In genomic region chr3:101596686-101597085, GRCm38 (mm10) we compare ENCODE assay signal across 9 mouse cellular contexts. TPM values are rescaled to one million over a fixed set of nuclear protein-coding genes. Genes with fewer than 3 reads are reported as not detected.
DNase-seq lines count a peak whose midpoint lies in the region; ATAC-seq and TF ChIP-seq lines count a peak whose summit lies in the region.
"Had no signal": no experiment of that assay in that cellular context is flagged by ENCODE, and none has a peak within 500 bp of the region (broad histone marks: within the 10 kb centered on the region; RNA-seq: fewer than 3 reads in every experiment).

No protein-coding gene starts in this region.

- DNase-seq in embryonic facial prominence, embryonic 10.5 days (ENCODE audit: low spot score), result no peak
- DNase-seq in midbrain, embryonic 10.5 days (ENCODE audit: low spot score), result no peak
- peak; percentile 67 to 75 for DNase-seq in heart, postnatal 10 days
- no peak for DNase-seq in thymus, adult 2 months

- no peak overlapping the region for H3K9ac ChIP-seq in embryonic facial prominence, embryonic 12.5 days
- no peak overlapping the region for H3K9ac ChIP-seq in midbrain, embryonic 12.5 days (replicated peaks)

- no peaks in the 10 kb centered on the region for H3K27me3 ChIP-seq in embryonic facial prominence, embryonic 12.5 days
- H3K27me3 ChIP-seq in embryonic facial prominence, embryonic 10.5 days (replicated peaks; ENCODE audit: low read depth, poor library complexity, severe bottlenecking), result no peaks in the 10 kb centered on the region
- H3K27me3 ChIP-seq in midbrain, embryonic 12.5 days, result peaks cover 38% of the 10 kb centered on the region; the same call in 1 of the 2 replicates
- H3K27me3 ChIP-seq in midbrain, embryonic 10.5 days (ENCODE audit: low read depth, poor library complexity, severe bottlenecking), result peaks cover 9% of the 10 kb centered on the region; the same call in 1 of the 2 replicates
- no peaks in the 10 kb centered on the region for H3K27me3 ChIP-seq in thymus, adult 2 months (ENCODE audit: control insufficient read depth, insufficient read depth, low read length)
- H3K27me3 ChIP-seq: CH12.LX had no signal

- H3K27ac ChIP-seq in embryonic facial prominence, embryonic 12.5 days, result 0 out of 2 replicates have a peak overlapping the region, but pooled peaks have one; percentile 38
- no peak overlapping the region for H3K27ac ChIP-seq in embryonic facial prominence, embryonic 10.5 days (replicated peaks)
- 0 out of 2 replicates have a peak overlapping the region, but pooled peaks have one; percentile 17 for H3K27ac ChIP-seq in midbrain, embryonic 12.5 days (replicated peaks)
- no peak overlapping the region for H3K27ac ChIP-seq in midbrain, embryonic 10.5 days (replicated peaks)
- peak overlapping the region; percentile 82 for H3K27ac ChIP-seq in olfactory bulb, adult 2 months (ENCODE audit: insufficient read depth, low read depth, low read length)
- H3K27ac ChIP-seq in thymus, adult 2 months (ENCODE audit: control insufficient read depth, insufficient read depth, low read length), result no peak overlapping the region

- H3K4me1 ChIP-seq in embryonic facial prominence, embryonic 12.5 days, result peaks cover 55% of the 10 kb centered on the region
- H3K4me1 ChIP-seq in embryonic facial prominence, embryonic 10.5 days, result peaks cover 67% of the 10 kb centered on the region
- H3K4me1 ChIP-seq in midbrain, embryonic 12.5 days, result peaks cover 72% of the 10 kb centered on the region
- peaks cover 78% of the 10 kb centered on the region for H3K4me1 ChIP-seq in midbrain, embryonic 10.5 days
- H3K4me1 ChIP-seq in olfactory bulb, adult 2 months (ENCODE audit: control insufficient read depth, insufficient read depth, low read length), result peaks cover 37% of the 10 kb centered on the region
- peaks cover 19% of the 10 kb centered on the region for H3K4me1 ChIP-seq in thymus, adult 2 months (replicated peaks; ENCODE audit: control insufficient read depth, insufficient read depth, low read length)

- H3K36me3 ChIP-seq in embryonic facial prominence, embryonic 12.5 days, result peaks cover 32% of the 10 kb centered on the region
- peaks cover 43% of the 10 kb centered on the region for H3K36me3 ChIP-seq in embryonic facial prominence, embryonic 10.5 days (replicated peaks)
- peaks cover 12% of the 10 kb centered on the region for H3K36me3 ChIP-seq in midbrain, embryonic 12.5 days
- peaks cover 34% of the 10 kb centered on the region for H3K36me3 ChIP-seq in midbrain, embryonic 10.5 days
- H3K36me3 ChIP-seq in thymus, adult 2 months (ENCODE audit: control insufficient read depth, insufficient read depth, low read length), result peaks cover 36% of the 10 kb centered on the region

- intact Hi-C loops in heart, postnatal 10 days (cut with DNase I), result loop anchor here (2.0 kb wide), 1 partner anchor 44 kb away; no protein-coding TSS in a partner anchor

- no peak for ATAC-seq in embryonic facial prominence, embryonic 12.5 days (ENCODE audit: insufficient number of reproducible peaks, insufficient read depth, low FRiP score, low TSS enrichment)
- ATAC-seq in midbrain, embryonic 12.5 days (ENCODE audit: low FRiP score, low read depth), result no peak
- no peak for ATAC-seq in erythroblast, adult 5-6 weeks (replicated peaks; ENCODE audit: low FRiP score, poor library complexity, severe bottlenecking)

- TF ChIP-seq POLR2A in olfactory bulb, adult 2 months (IDR thresholded peaks at IDR 0.05; ENCODE audit: insufficient read depth, low read depth, low read length), result no peak
- no peak for TF ChIP-seq POLR2A in thymus, adult 2 months (IDR thresholded peaks at IDR 0.05; ENCODE audit: control insufficient read depth, extremely low read depth, insufficient read depth, low read length, poor library complexity)

- H3K9me3 ChIP-seq in embryonic facial prominence, embryonic 12.5 days, result no peaks in the 10 kb centered on the region
- H3K9me3 ChIP-seq in embryonic facial prominence, embryonic 10.5 days, result no peaks in the 10 kb centered on the region
- H3K9me3 ChIP-seq in midbrain, embryonic 12.5 days, result no peaks in the 10 kb centered on the region
- no peaks in the 10 kb centered on the region for H3K9me3 ChIP-seq in midbrain, embryonic 10.5 days (replicated peaks)

- 65% methylated on average over 8 of the region's 8 CpGs for WGBS in embryonic facial prominence, embryonic 12.5 days
- WGBS in embryonic facial prominence, embryonic 10.5 days, result 78% methylated on average over 8 of the region's 8 CpGs
- 64% methylated on average over 8 of the region's 8 CpGs for WGBS in midbrain, embryonic 12.5 days
- 79% methylated on average over 8 of the region's 8 CpGs for WGBS in midbrain, embryonic 10.5 days
- WGBS in olfactory bulb, adult 2 months, result 23% methylated on average over 8 of the region's 8 CpGs
- WGBS in thymus, adult 2 months, result 84% methylated on average over 8 of the region's 8 CpGs

- H3K4me3 ChIP-seq in embryonic facial prominence, embryonic 12.5 days, result no peak overlapping the region
- H3K4me3 ChIP-seq in embryonic facial prominence, embryonic 10.5 days, result no peak overlapping the region
- no peak overlapping the region for H3K4me3 ChIP-seq in midbrain, embryonic 12.5 days
- H3K4me3 ChIP-seq in midbrain, embryonic 10.5 days, result no peak overlapping the region
- H3K4me3 ChIP-seq in olfactory bulb, adult 2 months (ENCODE audit: insufficient read depth, low read depth, low read length), result no peak overlapping the region
- H3K4me3 ChIP-seq in thymus, adult 2 months (ENCODE audit: control insufficient read depth, insufficient read depth, low read length), result no peak overlapping the region

- H3K4me2 ChIP-seq in embryonic facial prominence, embryonic 12.5 days (replicated peaks), result no peak overlapping the region
- no peak overlapping the region for H3K4me2 ChIP-seq in midbrain, embryonic 12.5 days (replicated peaks)

- no peak for TF ChIP-seq CTCF in olfactory bulb, adult 2 months (IDR thresholded peaks at IDR 0.05; ENCODE audit: insufficient read depth, low read depth, low read length)
- TF ChIP-seq CTCF in thymus, adult 2 months (IDR thresholded peaks at IDR 0.05; ENCODE audit: borderline replicate concordance, control insufficient read depth, extremely low read depth, insufficient read depth, low read length, poor library complexity), result no peak

RNA-seq across cellular contexts. Expression of gene Atp1a1, which starts 7.8 kb away (rescaled TPM):
- polyA plus RNA-seq in embryonic facial prominence, embryonic 12.5 days (2016; fragmentation: Nextera tagmentation; extraction: Ambion mirVana), result 59.8 and 66.4 TPM in 2 replicates
- 38.4 and 45.5 TPM in 2 replicates for polyA plus RNA-seq in embryonic facial prominence, embryonic 10.5 days (2016; fragmentation: Nextera tagmentation; extraction: Ambion mirVana)
- polyA plus RNA-seq in midbrain, embryonic 12.5 days (2016; fragmentation: Nextera tagmentation; extraction: Ambion mirVana), result 46.3 and 50.9 TPM in 2 replicates
- polyA plus RNA-seq in midbrain, embryonic 10.5 days (2016; fragmentation: Nextera tagmentation; extraction: Ambion mirVana), result 39.6 and 43.5 TPM in 2 replicates
- total RNA-seq in heart, postnatal 10 days (2021), result 1,000 to 10,000 TPM in 1 of 2 experiments, 100 to 1,000 TPM in 1; 897 to 1,002 TPM
- polyA plus RNA-seq in olfactory bulb, adult 2 months (2012; ENCODE audit: insufficient read depth, insufficient read length, low replicate concordance, missing spikeins), result 138 and 333 TPM in 2 replicates
- 24.4 and 27.4 TPM in 2 replicates for total RNA-seq in erythroblast, adult 5-6 weeks (2015; ENCODE audit: low replicate concordance)
- total RNA-seq in erythroblast, adult 5-6 weeks (2017; ENCODE audit: low replicate concordance), result 36.5 and 36.7 TPM in 2 replicates
- 273 and 288 TPM in 2 replicates for polyA plus RNA-seq in thymus, adult 2 months (2012; rRNA removed)

Comparison
In these comparisons a context has a peak if more than half of its experiments do, and no peak if none do; other contexts are left out.
1. H3K27ac ChIP-seq: peak in embryonic facial prominence, embryonic 12.5 days (single experiment), midbrain, embryonic 12.5 days (single experiment) and olfactory bulb, adult 2 months (single experiment); none in embryonic facial prominence, embryonic 10.5 days (single experiment), midbrain, embryonic 10.5 days (single experiment) and thymus, adult 2 months (single experiment).
2. DNase-seq: peak in heart, postnatal 10 days (2 of 2); none in embryonic facial prominence, embryonic 10.5 days (single experiment), midbrain, embryonic 10.5 days (single experiment) and thymus, adult 2 months (single experiment).